Mouse (Mus musculus) bone marrow, adult 2 months (tissue): ENCODE results near the gene Abca7. TPM values are rescaled to one million over a fixed set of nuclear protein-coding genes. Genes with fewer than 3 reads are reported as not detected.
A peak's percentile ranks its signal among the peaks of the same experiment; 100 is the strongest.
"Not testable (repeated sequence)": the region's sequence is repeated elsewhere in the genome, so short reads cannot be mapped to it uniquely, and the experiment has no call there.

ENCODE experiments used
- H3K27ac ChIP-seq: fragments of 200-500 bp; 2 replicates; pipeline ENCODE4 v1.5.1; 2012; ENCODE audit warnings: low read depth, mild to moderate bottlenecking, control low read depth, inconsistent platforms, low read length; ENCODE audit not compliant: control insufficient read depth, poor library complexity, insufficient read depth
- H3K4me1 ChIP-seq: fragments of 200-500 bp; 2 replicates; pipeline ENCODE4 v1.6.1; 2011; ENCODE audit warnings: low read length; ENCODE audit not compliant: control insufficient read depth, insufficient read depth
- H3K4me3 ChIP-seq: fragments of 200-500 bp; replicated peaks from 2 replicates; pipeline ENCODE3; 2011; ENCODE audit warnings: mild to moderate bottlenecking, low read depth, low read length, control low read depth; ENCODE audit not compliant: control insufficient read depth
- CTCF ChIP-seq: fragments of 200-500 bp; IDR thresholded peaks from 2 replicates; pipeline ENCODE4 v1.5.1; 2011; ENCODE audit warnings: low read length, control low read depth; ENCODE audit not compliant: control insufficient read depth, insufficient read depth
- POLR2A ChIP-seq: fragments of 200-500 bp; IDR thresholded peaks from 2 replicates; pipeline ENCODE4 v1.6.1; 2011; ENCODE audit warnings: low read depth, mild to moderate bottlenecking, control low read depth, low read length, borderline replicate concordance; ENCODE audit not compliant: control insufficient read depth
- WGBS: fragments of 180-500 bp; shearing (Covaris S2); methylation state at CpG from one replicate; pipeline ENCODE4 v1.1.7; 2018; 5-methylcytosine and 5-hydroxymethylcytosine counted together
- polyA plus RNA-seq: library from polyadenylated mRNA; stranded (reverse); fragments of >200 nt; gene quantifications from 2 replicates; pipeline ENCODE4 v1.2.4, GENCODE M21; 2011; ENCODE audit warnings: low replicate concordance; ENCODE audit not compliant: missing spikeins, insufficient read depth, insufficient read length

Gene Abca7
- polyA plus RNA-seq, 1 experiment, result 96.9 TPM

GRCm38 (mm10) chr10:79958140-79958816 is 38.0 kb upstream of the Abca7 start:
- WGBS, result 20% methylated on average over 21 of the region's 21 CpGs
- peak; percentile 99 for TF ChIP-seq CTCF
- TF ChIP-seq POLR2A, result no peak
- Histone ChIP-seq H3K4me3 (peak overlapping the region; percentile 17), H3K27ac (no peak overlapping the region), H3K4me1 (peaks cover 5% of the 10 kb centered on the region)

GRCm38 (mm10) chr10:79959412-79959811 is 36.9 kb upstream of the Abca7 start:
- H3K27ac ChIP-seq, H3K4me1 ChIP-seq: not testable (repeated sequence)
- peak overlapping the region; percentile 31 for H3K4me3 ChIP-seq
- WGBS, result 20% methylated on average over 10 of the region's 10 CpGs

GRCm38 (mm10) chr10:79959847-79960601 is 36.3 kb upstream of the Abca7 start, which contains the start of gene Wdr18:
Gene Wdr18 (plus strand): TSS chr10:79960152.
- H3K4me1 ChIP-seq, result peaks cover 4% of the 10 kb centered on the region
- no peak within 1 kb of the TSS; the same call in 1 of the 2 replicates for H3K27ac ChIP-seq
- under 1% methylated on average over 61 of the region's 61 CpGs for whole genome bisulfite sequencing
- H3K4me3 ChIP-seq, result peak within 1 kb of the TSS; percentile 79
- TF ChIP-seq POLR2A (peak; percentile 48; the same call in 1 of the 2 replicates), CTCF (peak; percentile 97)

GRCm38 (mm10) chr10:79960671-79961294 is 35.5 kb upstream of the Abca7 start:
- H3K4me1 ChIP-seq, result peaks cover 4% of the 10 kb centered on the region
- H3K27ac ChIP-seq, result no peak overlapping the region
- 11% methylated on average over 10 of the region's 10 CpGs for WGBS
- TF ChIP-seq CTCF, result no peak
- peak overlapping the region; percentile 79 for H3K4me3 ChIP-seq

- H3K27ac ChIP-seq, result no peak overlapping the region
- 87% methylated on average over 7 of the region's 7 CpGs for WGBS
- H3K4me3 ChIP-seq, result no peak overlapping the region
- peaks cover 2% of the 10 kb centered on the region for H3K4me1 ChIP-seq
- TF ChIP-seq POLR2A (no peak), CTCF (no peak)
Observed at GRCm38 (mm10) chr10:79964727-79965126, 31.6 kb upstream of the Abca7 start.

- Histone ChIP-seq H3K27ac (no peak overlapping the region), H3K4me3 (no peak overlapping the region), H3K4me1 (peaks cover 2% of the 10 kb centered on the region)
- no peak for TF ChIP-seq POLR2A
- TF ChIP-seq CTCF, result no peak
- WGBS, result 91% methylated on average over 5 of the region's 5 CpGs
Observed at GRCm38 (mm10) chr10:79965325-79965724, 31.0 kb upstream of the Abca7 start.

GRCm38 (mm10) chr10:79966886-79967400 is 29.4 kb upstream of the Abca7 start:
- H3K4me3 ChIP-seq, result no peak overlapping the region
- WGBS, result 83% methylated on average over 5 of the region's 5 CpGs
- H3K4me1 ChIP-seq, result no peaks in the 10 kb centered on the region
- TF ChIP-seq CTCF, result no peak
- no peak for TF ChIP-seq POLR2A
- H3K27ac ChIP-seq, result no peak overlapping the region

- no peaks in the 10 kb centered on the region for H3K4me1 ChIP-seq
- TF ChIP-seq POLR2A (no peak), CTCF (no peak)
- 91% methylated on average over 1 of the region's 1 CpGs for WGBS
Observed at GRCm38 (mm10) chr10:79968181-79968580, 28.1 kb upstream of the Abca7 start.

More at GRCm38 (mm10) chr10:79968181-79968580, 28.1 kb upstream of the Abca7 start:
- Histone ChIP-seq H3K4me3 (no peak overlapping the region), H3K27ac (no peak overlapping the region)
